8 mouse cellular contexts compared by ENCODE assay signal in the genomic region with DNA sequence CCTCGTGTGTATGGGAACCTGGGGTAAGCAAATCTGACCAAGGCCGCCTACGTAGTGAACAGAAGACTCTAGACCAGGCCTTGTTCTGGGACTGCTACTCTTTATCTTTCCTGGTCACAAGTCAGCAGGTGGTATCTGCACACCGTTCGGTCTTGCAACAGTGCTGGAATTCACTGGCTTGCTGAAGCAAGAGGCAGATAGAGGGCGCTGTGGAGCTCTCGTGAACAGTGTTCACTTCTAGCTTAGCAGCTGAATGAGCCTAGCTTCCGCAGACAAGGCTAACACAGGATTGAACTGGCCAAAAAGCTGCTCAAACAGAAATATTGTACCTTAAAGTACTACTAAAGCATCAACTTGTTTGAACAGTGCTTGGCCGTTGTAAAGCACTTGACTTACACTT.
DNase-seq lines count a peak whose midpoint lies in the region; ATAC-seq and TF ChIP-seq lines count a peak whose summit lies in the region.

No protein-coding gene starts in this region.

- peak; percentile 81 for TF ChIP-seq CTCF in cortical plate, adult 2 months (IDR thresholded peaks at IDR 0.05; ENCODE audit: extremely low read depth, insufficient read depth, low read length)
- TF ChIP-seq CTCF in liver, adult 2 months (IDR thresholded peaks at IDR 0.05; ENCODE audit: low read depth, low read length) = peak; percentile 92

- H3K27ac ChIP-seq in hindbrain, embryonic 11.5 days (ENCODE audit: low read depth, low read length) = no peak overlapping the region
- no peak overlapping the region for H3K27ac ChIP-seq in hindbrain, embryonic 12.5 days
- no peak overlapping the region for H3K27ac ChIP-seq in cortical plate, adult 2 months (ENCODE audit: insufficient read depth, low read length)
- H3K27ac ChIP-seq in liver, adult 2 months (replicated peaks; ENCODE audit: insufficient read depth, low read depth, low read length) = no peak overlapping the region
- no peak overlapping the region for H3K27ac ChIP-seq in stomach, embryonic 16.5 days (ENCODE audit: low read length)

- WGBS in hindbrain, embryonic 11.5 days = 29% methylated on average over 9 of the region's 9 CpGs
- 29% methylated on average over 9 of the region's 9 CpGs for WGBS in hindbrain, embryonic 12.5 days
- whole genome bisulfite sequencing in liver, adult 2 months = 22% methylated on average over 9 of the region's 9 CpGs
- WGBS in stomach, embryonic 16.5 days = 34% methylated on average over 9 of the region's 9 CpGs

- no peak overlapping the region for H3K9ac ChIP-seq in hindbrain, embryonic 11.5 days (ENCODE audit: low read depth, low read length)
- no peak overlapping the region for H3K9ac ChIP-seq in hindbrain, embryonic 12.5 days
- no peak overlapping the region for H3K9ac ChIP-seq in liver, adult 2 months (ENCODE audit: low read depth, low read length)
- no peak overlapping the region for H3K9ac ChIP-seq in stomach, embryonic 16.5 days (ENCODE audit: low read length)

- ATAC-seq in hindbrain, embryonic 11.5 days (ENCODE audit: low FRiP score) = no peak
- no peak for ATAC-seq in hindbrain, embryonic 12.5 days (ENCODE audit: low FRiP score)
- ATAC-seq in monocyte, adult 5-6 weeks (replicated peaks; ENCODE audit: insufficient number of reproducible peaks, low FRiP score, low TSS enrichment, poor library complexity, severe bottlenecking) = peak; percentile 44; the same call in 1 of the 2 replicates
- ATAC-seq in stomach, embryonic 16.5 days (ENCODE audit: insufficient read depth, low FRiP score) = peak; percentile 71; the same call in 1 of the 2 replicates

- H3K79me2 ChIP-seq in liver, adult 2 months (ENCODE audit: control insufficient read depth, insufficient read depth, low read length) = no peaks in the 10 kb centered on the region

- no peaks in the 10 kb centered on the region; the same call in 1 of the 2 replicates for H3K27me3 ChIP-seq in hindbrain, embryonic 11.5 days (ENCODE audit: control insufficient read depth, insufficient read depth, low read length)
- peaks cover 23% of the 10 kb centered on the region for H3K27me3 ChIP-seq in hindbrain, embryonic 12.5 days
- H3K27me3 ChIP-seq in liver, adult 2 months (ENCODE audit: control insufficient read depth, insufficient read depth, low read length) = no peaks in the 10 kb centered on the region
- no peaks in the 10 kb centered on the region for H3K27me3 ChIP-seq in stomach, embryonic 16.5 days (ENCODE audit: control insufficient read depth, insufficient read depth, low read length)

- H3K4me1 ChIP-seq in hindbrain, embryonic 11.5 days (replicated peaks; ENCODE audit: control insufficient read depth, insufficient read depth, low read length) = no peaks in the 10 kb centered on the region
- peaks cover 8% of the 10 kb centered on the region; the same call in 1 of the 2 replicates for H3K4me1 ChIP-seq in hindbrain, embryonic 12.5 days
- no peaks in the 10 kb centered on the region for H3K4me1 ChIP-seq in cortical plate, adult 2 months (ENCODE audit: control insufficient read depth, insufficient read depth, low read length)
- peaks cover 18% of the 10 kb centered on the region for H3K4me1 ChIP-seq in liver, adult 2 months (ENCODE audit: control insufficient read depth, insufficient read depth, low read length)
- peaks cover 19% of the 10 kb centered on the region for H3K4me1 ChIP-seq in stomach, embryonic 16.5 days (ENCODE audit: control insufficient read depth, insufficient read depth, low read length)

- TF ChIP-seq POLR2A in cortical plate, adult 2 months (IDR thresholded peaks at IDR 0.05; ENCODE audit: extremely low read depth, insufficient read depth, low read length) = no peak
- TF ChIP-seq POLR2A in liver, adult 2 months (IDR thresholded peaks at IDR 0.05; ENCODE audit: extremely low read depth, insufficient read depth, low read length) = no peak

- H3K4me3 ChIP-seq in hindbrain, embryonic 11.5 days (ENCODE audit: low read depth, low read length) = no peak overlapping the region
- H3K4me3 ChIP-seq in hindbrain, embryonic 12.5 days = no peak overlapping the region
- no peak overlapping the region for H3K4me3 ChIP-seq in cortical plate, adult 2 months (ENCODE audit: insufficient read depth, low read length)
- no peak overlapping the region for H3K4me3 ChIP-seq in liver, adult 2 months (ENCODE audit: insufficient read depth, low read depth, low read length)
- H3K4me3 ChIP-seq in stomach, embryonic 16.5 days (replicated peaks; ENCODE audit: low read length) = no peak overlapping the region

- H3K9me3 ChIP-seq in hindbrain, embryonic 11.5 days (ENCODE audit: control insufficient read depth, low read length) = no peaks in the 10 kb centered on the region
- H3K9me3 ChIP-seq in hindbrain, embryonic 12.5 days (replicated peaks) = no peaks in the 10 kb centered on the region
- H3K9me3 ChIP-seq in stomach, embryonic 16.5 days (replicated peaks; ENCODE audit: control insufficient read depth, low read length) = no peaks in the 10 kb centered on the region

- H3K36me3 ChIP-seq in hindbrain, embryonic 11.5 days (ENCODE audit: control insufficient read depth, insufficient read depth, low read length) = no peaks in the 10 kb centered on the region
- no peaks in the 10 kb centered on the region for H3K36me3 ChIP-seq in hindbrain, embryonic 12.5 days
- H3K36me3 ChIP-seq in liver, adult 2 months (ENCODE audit: control insufficient read depth, insufficient read depth, low read length) = no peaks in the 10 kb centered on the region
- H3K36me3 ChIP-seq in stomach, embryonic 16.5 days (ENCODE audit: control insufficient read depth, insufficient read depth, low read length) = no peaks in the 10 kb centered on the region

- no peak overlapping the region for H3K4me2 ChIP-seq in hindbrain, embryonic 11.5 days (replicated peaks; ENCODE audit: low read depth, low read length)
- no peak overlapping the region for H3K4me2 ChIP-seq in hindbrain, embryonic 12.5 days (replicated peaks)
- no peak overlapping the region for H3K4me2 ChIP-seq in stomach, embryonic 16.5 days (ENCODE audit: low read depth, low read length)

- DNase-seq in hindbrain, embryonic 11.5 days (ENCODE audit: low spot score) = peak; percentile 90
- peak; percentile 73 to 88 for DNase-seq in gastrocnemius, postnatal 4 days (ENCODE audit: low spot score in 2 of 2)
- peak; percentile 89 for DNase-seq in kidney, adult 9 months
- DNase-seq in liver, adult 2 months (ENCODE audit: extremely low read depth, low read depth, low spot score) = peak; percentile 80

Comparison
In these comparisons a context has a peak if more than half of its experiments do, and no peak if none do; other contexts are left out.
1. ATAC-seq: peak in monocyte, adult 5-6 weeks (single experiment) and stomach, embryonic 16.5 days (single experiment); none in hindbrain, embryonic 11.5 days (single experiment) and hindbrain, embryonic 12.5 days (single experiment).
2. Peak in every context shown above with its lines, with median percentiles within 50 percentile points of each other: DNase-seq.